Mouse (Mus musculus): ENCODE measurements around the gene Zfp60. TPM values are rescaled to one million over a fixed set of nuclear protein-coding genes. Genes with fewer than 3 reads are reported as not detected.

Zfp60 gene
- 132 and 133 TPM in 2 replicates for polyA plus RNA-seq (2015; fragmentation: Nextera tagmentation; extraction: Ambion mirVana)

GRCm38 (mm10) chr7:27731281-27731883 is at the start of gene Zfp60:
TSS of gene Zfp60 (plus strand) at chr7:27731389.
- Histone ChIP-seq H3K9me3 (ENCODE audit: control insufficient read depth, low read length) (no peaks in the 10 kb centered on the region), H3K9ac (replicated peaks; ENCODE audit: low read depth, low read length) (peak within 1 kb of the TSS; percentile 82), H3K36me3 (ENCODE audit: control insufficient read depth, insufficient read depth) (no peaks in the 10 kb centered on the region), H3K27ac (ENCODE audit: low read length) (peak within 1 kb of the TSS; percentile 99), H3K4me2 (ENCODE audit: low read length) (peak within 1 kb of the TSS; percentile 83), H3K4me3 (replicated peaks; ENCODE audit: low read length) (peak within 1 kb of the TSS; percentile 68), H3K4me1 (replicated peaks; ENCODE audit: control insufficient read depth, insufficient read depth, low read length) (peaks cover 37% of the 10 kb centered on the region), H3K27me3 (replicated peaks; ENCODE audit: control insufficient read depth, insufficient read depth, low read length) (no peaks in the 10 kb centered on the region)
- WGBS: under 1% methylated on average over 35 of the region's 35 CpGs
- ATAC-seq: peak; percentile 92

DNA sequence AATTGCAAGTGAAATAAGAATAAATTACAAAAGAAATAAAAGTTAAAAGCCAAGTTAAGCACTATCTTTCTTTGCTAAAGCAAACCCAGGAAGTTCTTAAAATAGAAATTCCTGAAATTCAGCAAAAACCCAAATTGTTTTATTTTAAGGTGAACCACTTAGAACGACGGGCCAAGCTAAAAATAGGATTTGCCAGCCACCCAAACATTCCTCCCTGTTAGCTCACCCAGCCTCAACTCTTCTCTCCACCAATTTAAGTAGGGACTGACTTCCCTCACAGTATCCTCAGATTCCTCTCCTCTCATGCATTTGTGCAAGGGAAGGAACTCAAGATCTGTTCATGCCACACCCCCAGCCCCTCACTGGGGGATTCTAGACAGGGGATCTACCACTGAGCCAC is 48.0 kb upstream of the Zfp60 start:
- Histone ChIP-seq H3K27me3 (replicated peaks; ENCODE audit: control insufficient read depth, insufficient read depth, low read length) (no peaks in the 10 kb centered on the region), H3K4me1 (replicated peaks; ENCODE audit: control insufficient read depth, insufficient read depth, low read length) (peaks cover 5% of the 10 kb centered on the region), H3K4me2 (ENCODE audit: low read length) (no peak overlapping the region), H3K9me3 (ENCODE audit: control insufficient read depth, low read length) (no peaks in the 10 kb centered on the region), H3K9ac (replicated peaks; ENCODE audit: low read depth, low read length) (no peak overlapping the region), H3K4me3 (replicated peaks; ENCODE audit: low read length) (no peak overlapping the region), H3K27ac (ENCODE audit: low read length) (no peak overlapping the region), H3K36me3 (ENCODE audit: control insufficient read depth, insufficient read depth) (no peaks in the 10 kb centered on the region)
- no peak for ATAC-seq
- 74% methylated on average over 2 of the region's 2 CpGs for WGBS

DNA sequence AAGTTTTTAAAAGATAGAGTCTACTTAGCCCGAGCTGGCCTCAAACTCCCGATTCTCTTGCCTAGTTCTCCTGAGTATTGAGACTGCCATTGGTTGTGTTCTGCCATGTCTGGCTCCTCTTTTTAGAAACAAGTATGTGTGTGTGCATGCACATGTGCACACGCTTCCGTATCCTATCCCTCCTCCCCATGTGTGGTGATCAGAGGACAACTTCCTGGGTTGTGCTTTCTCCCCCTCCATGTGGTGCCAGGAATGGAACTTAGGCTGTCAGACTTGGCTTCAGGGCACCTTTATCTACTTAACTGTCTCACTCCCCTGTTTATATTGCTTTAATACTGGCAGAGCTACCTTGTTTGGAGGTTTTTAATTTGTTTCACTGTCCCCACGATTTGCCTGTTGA is 46.0 kb upstream of the Zfp60 start:
- H3K4me2 ChIP-seq (ENCODE audit: low read length): peak overlapping the region; percentile 50
- ATAC-seq: no peak
- H3K4me3 ChIP-seq (replicated peaks; ENCODE audit: low read length): peak overlapping the region; percentile 34
- H3K27me3 ChIP-seq (replicated peaks; ENCODE audit: control insufficient read depth, insufficient read depth, low read length): no peaks in the 10 kb centered on the region
- H3K9ac ChIP-seq (replicated peaks; ENCODE audit: low read depth, low read length): peak overlapping the region; percentile 46
- H3K9me3 ChIP-seq (ENCODE audit: control insufficient read depth, low read length): no peaks in the 10 kb centered on the region
- H3K4me1 ChIP-seq (replicated peaks; ENCODE audit: control insufficient read depth, insufficient read depth, low read length): peaks cover 16% of the 10 kb centered on the region
- WGBS: 37% methylated on average over 5 of the region's 5 CpGs
- no peak overlapping the region for H3K27ac ChIP-seq (ENCODE audit: low read length)
- H3K36me3 ChIP-seq (ENCODE audit: control insufficient read depth, insufficient read depth): no peaks in the 10 kb centered on the region

DNA sequence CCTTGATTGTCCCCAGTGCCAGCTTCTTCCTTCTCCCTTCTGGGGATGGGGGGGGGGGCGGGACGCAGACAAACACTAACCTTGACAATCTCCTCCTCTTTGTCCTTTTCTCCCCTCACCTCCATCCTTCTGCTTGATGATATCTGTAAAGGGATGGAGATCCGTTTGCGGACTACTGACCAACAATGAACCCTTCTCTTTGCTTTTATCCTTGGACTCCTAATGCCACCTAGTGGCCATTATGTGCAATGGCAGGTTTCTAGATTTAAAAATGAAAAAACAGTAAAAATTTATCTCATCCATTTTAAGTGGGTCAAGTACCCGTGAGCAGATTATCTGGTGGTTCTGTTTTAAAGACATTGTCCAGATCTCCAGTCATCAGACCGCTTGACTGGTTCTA is 45.5 kb upstream of the Zfp60 start:
- Histone ChIP-seq H3K27ac (ENCODE audit: low read length) (no peak overlapping the region), H3K9ac (replicated peaks; ENCODE audit: low read depth, low read length) (peak overlapping the region; percentile 46), H3K4me2 (ENCODE audit: low read length) (peak overlapping the region; percentile 50), H3K4me1 (replicated peaks; ENCODE audit: control insufficient read depth, insufficient read depth, low read length) (peaks cover 16% of the 10 kb centered on the region), H3K9me3 (ENCODE audit: control insufficient read depth, low read length) (no peaks in the 10 kb centered on the region), H3K36me3 (ENCODE audit: control insufficient read depth, insufficient read depth) (no peaks in the 10 kb centered on the region), H3K4me3 (replicated peaks; ENCODE audit: low read length) (peak overlapping the region; percentile 34), H3K27me3 (replicated peaks; ENCODE audit: control insufficient read depth, insufficient read depth, low read length) (no peaks in the 10 kb centered on the region)
- ATAC-seq: no peak
- WGBS: 3% methylated on average over 6 of the region's 6 CpGs

DNA sequence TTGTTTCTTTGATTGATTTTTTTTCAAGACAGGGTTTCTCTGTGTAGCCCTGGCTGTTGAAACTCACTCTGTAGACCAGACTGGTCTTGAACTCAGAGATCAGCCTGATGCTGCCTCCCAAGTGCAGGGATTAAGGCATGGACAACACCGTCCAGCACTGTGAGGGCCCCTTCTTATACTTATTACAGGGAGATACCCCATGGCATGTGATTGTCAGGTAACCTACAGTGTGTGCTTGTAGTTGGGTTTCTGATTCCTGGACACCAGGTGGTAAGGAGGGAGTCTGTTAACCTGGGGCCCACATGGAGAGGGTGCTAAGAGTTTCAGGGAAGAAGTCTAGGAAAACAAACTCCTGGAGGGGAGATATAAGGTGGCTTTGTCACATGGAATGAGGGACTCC is 44.1 kb upstream of the Zfp60 start:
- Histone ChIP-seq H3K36me3 (ENCODE audit: control insufficient read depth, insufficient read depth) (no peaks in the 10 kb centered on the region), H3K27me3 (replicated peaks; ENCODE audit: control insufficient read depth, insufficient read depth, low read length) (no peaks in the 10 kb centered on the region), H3K4me2 (ENCODE audit: low read length) (no peak overlapping the region), H3K4me3 (replicated peaks; ENCODE audit: low read length) (no peak overlapping the region), H3K9ac (replicated peaks; ENCODE audit: low read depth, low read length) (no peak overlapping the region), H3K9me3 (ENCODE audit: control insufficient read depth, low read length) (no peaks in the 10 kb centered on the region), H3K4me1 (replicated peaks; ENCODE audit: control insufficient read depth, insufficient read depth, low read length) (peaks cover 16% of the 10 kb centered on the region), H3K27ac (ENCODE audit: low read length) (no peak overlapping the region)
- 90% methylated on average over 1 of the region's 1 CpGs for WGBS
- no peak for ATAC-seq

DNA sequence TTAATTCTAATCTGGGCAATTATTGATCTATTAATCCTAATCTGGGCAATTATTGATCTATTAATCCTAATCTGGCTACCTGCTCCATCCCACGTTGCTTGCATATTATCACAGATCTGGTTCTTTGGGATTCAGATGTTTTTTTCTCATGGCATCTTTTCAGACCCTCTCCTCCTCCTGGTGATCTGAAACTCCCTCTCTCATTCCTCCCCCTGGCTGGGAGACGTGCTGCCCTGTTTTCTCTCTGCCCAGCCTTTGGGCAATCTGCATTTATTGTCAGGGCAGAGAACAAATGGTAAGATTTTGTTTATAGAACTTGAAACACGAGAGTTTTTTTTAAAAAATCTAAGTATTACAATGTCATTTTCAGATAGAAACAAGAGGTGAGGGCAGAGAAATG is 43.4 kb upstream of the Zfp60 start:
- Histone ChIP-seq H3K4me3 (replicated peaks; ENCODE audit: low read length) (no peak overlapping the region), H3K36me3 (ENCODE audit: control insufficient read depth, insufficient read depth) (no peaks in the 10 kb centered on the region), H3K9ac (replicated peaks; ENCODE audit: low read depth, low read length) (peak overlapping the region; percentile 51), H3K4me1 (replicated peaks; ENCODE audit: control insufficient read depth, insufficient read depth, low read length) (peaks cover 16% of the 10 kb centered on the region), H3K27me3 (replicated peaks; ENCODE audit: control insufficient read depth, insufficient read depth, low read length) (no peaks in the 10 kb centered on the region), H3K9me3 (ENCODE audit: control insufficient read depth, low read length) (no peaks in the 10 kb centered on the region), H3K4me2 (ENCODE audit: low read length) (peak overlapping the region; percentile 67), H3K27ac (ENCODE audit: low read length) (no peak overlapping the region; the same call in 1 of the 2 replicates)
- 69% methylated on average over 3 of the region's 3 CpGs for WGBS
- no peak for ATAC-seq

DNA sequence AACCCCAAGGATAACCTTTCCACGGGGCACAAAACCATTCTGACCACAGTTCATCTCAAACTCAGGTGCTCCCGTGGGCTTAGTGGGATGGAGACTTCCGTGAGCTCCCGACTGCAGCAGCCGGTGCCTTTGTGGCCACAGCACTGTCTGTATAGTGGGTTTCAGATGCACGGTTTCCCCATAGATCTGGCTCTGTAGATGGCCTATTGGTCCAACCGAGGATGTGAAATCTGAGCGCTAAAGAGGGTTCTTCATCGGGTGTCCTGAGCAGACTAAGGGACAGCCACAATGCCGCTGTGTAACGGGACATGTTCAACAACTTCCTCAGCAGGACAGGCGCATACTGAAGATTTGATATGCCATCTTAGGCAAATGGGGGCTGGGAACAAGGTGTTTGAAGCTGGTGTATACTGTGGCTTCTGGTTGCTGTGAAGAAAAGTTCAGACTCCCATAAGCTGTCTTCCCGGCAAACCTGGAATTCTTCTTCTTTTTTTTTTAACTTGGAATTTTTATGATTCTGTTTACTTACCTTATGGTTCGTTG is 42.9 kb upstream of the Zfp60 start:
- Histone ChIP-seq H3K9ac (replicated peaks; ENCODE audit: low read depth, low read length) (peak overlapping the region; percentile 51), H3K27me3 (replicated peaks; ENCODE audit: control insufficient read depth, insufficient read depth, low read length) (no peaks in the 10 kb centered on the region), H3K4me3 (replicated peaks; ENCODE audit: low read length) (peak overlapping the region; percentile 44), H3K36me3 (ENCODE audit: control insufficient read depth, insufficient read depth) (no peaks in the 10 kb centered on the region), H3K4me2 (ENCODE audit: low read length) (peak overlapping the region; percentile 67), H3K27ac (ENCODE audit: low read length) (peak overlapping the region; percentile 82), H3K9me3 (ENCODE audit: control insufficient read depth, low read length) (no peaks in the 10 kb centered on the region), H3K4me1 (replicated peaks; ENCODE audit: control insufficient read depth, insufficient read depth, low read length) (peaks cover 16% of the 10 kb centered on the region)
- no peak for ATAC-seq
- WGBS: 39% methylated on average over 14 of the region's 14 CpGs

GRCm38 (mm10) chr7:27688815-27689612 is 42.2 kb upstream of the Zfp60 start, which contains the start of gene Zfp607b:
TSS of gene Zfp607b (plus strand) at chr7:27689340.
- peak within 1 kb of the TSS; percentile 44 for H3K4me3 ChIP-seq (replicated peaks; ENCODE audit: low read length)

DNA sequence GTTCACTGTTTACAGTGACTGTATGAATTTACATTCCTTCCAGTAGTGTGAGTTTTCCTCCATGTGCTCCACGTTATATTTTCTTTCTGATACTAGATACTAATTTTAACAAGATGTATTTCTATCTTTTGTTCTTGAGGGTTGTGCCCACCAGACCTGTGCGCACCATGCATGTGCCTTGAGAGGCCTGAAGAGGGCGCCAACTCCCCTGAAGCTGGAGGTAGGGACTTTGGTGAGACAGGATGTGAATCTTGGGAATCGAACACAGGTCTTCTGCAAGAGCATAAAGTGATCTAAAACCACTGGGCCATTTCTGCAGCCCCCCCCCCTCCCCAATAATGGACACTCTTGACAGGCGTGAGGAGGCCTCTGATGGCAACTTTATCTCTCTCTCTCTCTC is 40.1 kb upstream of the Zfp60 start:
- WGBS: 37% methylated on average over 5 of the region's 5 CpGs
- ATAC-seq: no peak
- Histone ChIP-seq H3K4me1 (replicated peaks; ENCODE audit: control insufficient read depth, insufficient read depth, low read length) (peaks cover 13% of the 10 kb centered on the region), H3K27ac (ENCODE audit: low read length) (no peak overlapping the region), H3K4me3 (replicated peaks; ENCODE audit: low read length) (no peak overlapping the region), H3K9me3 (ENCODE audit: control insufficient read depth, low read length) (no peaks in the 10 kb centered on the region), H3K9ac (replicated peaks; ENCODE audit: low read depth, low read length) (no peak overlapping the region), H3K27me3 (replicated peaks; ENCODE audit: control insufficient read depth, insufficient read depth, low read length) (no peaks in the 10 kb centered on the region), H3K4me2 (ENCODE audit: low read length) (no peak overlapping the region), H3K36me3 (ENCODE audit: control insufficient read depth, insufficient read depth) (no peaks in the 10 kb centered on the region)

More at GRCm38 (mm10) chr7:27688815-27689612, 42.2 kb upstream of the Zfp60 start, which contains the start of gene Zfp607b:
- under 1% methylated on average over 19 of the region's 19 CpGs for WGBS
- H3K9me3 ChIP-seq (ENCODE audit: control insufficient read depth, low read length): no peaks in the 10 kb centered on the region
- peaks cover 16% of the 10 kb centered on the region for H3K4me1 ChIP-seq (replicated peaks; ENCODE audit: control insufficient read depth, insufficient read depth, low read length)
- ATAC-seq: peak; percentile 98
- peak within 1 kb of the TSS; percentile 82 for H3K27ac ChIP-seq (ENCODE audit: low read length)
- no peaks in the 10 kb centered on the region for H3K27me3 ChIP-seq (replicated peaks; ENCODE audit: control insufficient read depth, insufficient read depth, low read length)
- H3K4me2 ChIP-seq (ENCODE audit: low read length): peak within 1 kb of the TSS; percentile 67
- H3K9ac ChIP-seq (replicated peaks; ENCODE audit: low read depth, low read length): peak within 1 kb of the TSS; percentile 60
- H3K36me3 ChIP-seq (ENCODE audit: control insufficient read depth, insufficient read depth): no peaks in the 10 kb centered on the region
